8 mouse cellular contexts compared by ENCODE assay signal in the genomic region with DNA sequence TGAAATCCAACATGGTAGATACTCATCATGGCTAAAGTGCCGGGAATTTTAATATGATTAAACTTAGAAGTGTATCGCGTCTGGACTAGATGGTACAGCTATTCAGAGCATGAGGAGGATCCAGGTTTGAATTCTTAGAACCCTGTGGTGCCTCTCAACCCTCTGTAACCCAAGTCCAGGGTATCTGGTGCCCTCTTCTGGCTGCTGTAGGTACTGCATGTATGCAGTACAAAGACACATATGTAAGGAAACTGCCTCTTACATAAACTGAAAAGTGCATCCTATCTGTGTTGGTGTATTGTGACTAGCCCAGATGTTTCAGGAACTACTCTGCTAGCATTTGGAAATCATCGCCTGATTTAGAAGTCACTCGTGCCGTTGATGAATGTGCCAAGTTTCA.
A peak's percentile ranks its signal among the peaks of the same experiment; 100 is the strongest.
DNase-seq lines count a peak whose midpoint lies in the region; ATAC-seq and TF ChIP-seq lines count a peak whose summit lies in the region.

No protein-coding gene starts in this region.

- peak; percentile 78 to 99 for TF ChIP-seq CTCF in CH12.LX (conservative IDR thresholded peaks at IDR 0.05 in 1 of 2, IDR thresholded peaks at IDR 0.05 in 1 of 2; ENCODE audit: low read depth in 2 of 2, low read length in 2 of 2)
- TF ChIP-seq CTCF in hindbrain, postnatal 0 days (IDR thresholded peaks at IDR 0.05; ENCODE audit: low read depth) = peak; percentile 91
- TF ChIP-seq CTCF in midbrain, postnatal 0 days (IDR thresholded peaks at IDR 0.05) = peak; percentile 93

- TF ChIP-seq EP300 in CH12.LX (IDR thresholded peaks at IDR 0.05; ENCODE audit: low read length) = no peak

- H3K4me1 ChIP-seq in CH12.LX (ENCODE audit: control insufficient read depth in 1 of 2, insufficient read depth in 2 of 2) = no peaks in the 10 kb centered on the region
- H3K4me1 ChIP-seq in hindbrain, postnatal 0 days (ENCODE audit: insufficient read depth, low read length) = 0 out of 2 replicates have a peak, but pooled peaks cover under 1% of the 10 kb centered on the region
- peaks cover 4% of the 10 kb centered on the region; the same call in 1 of the 2 replicates for H3K4me1 ChIP-seq in midbrain, postnatal 0 days (ENCODE audit: insufficient read depth, low read length)

- TF ChIP-seq RAD21 in CH12.LX (IDR thresholded peaks at IDR 0.05; ENCODE audit: low read depth, low read length) = peak; percentile 70

- dilution Hi-C loops in CH12.LX (cut with MboI; ENCODE audit: extremely low pct_ligation_motif_present, extremely low pct_unique_long_range_greater_than_20kb, low sequenced_read_pairs) = no loop called here

- 46% methylated on average over 6 of the region's 6 CpGs for WGBS in hindbrain, postnatal 0 days
- WGBS in midbrain, postnatal 0 days = 39% methylated on average over 6 of the region's 6 CpGs

- H3K79me2 ChIP-seq in CH12.LX (replicated peaks; ENCODE audit: control insufficient read depth, extremely low read depth, insufficient read depth, poor library complexity, severe bottlenecking) = no peaks in the 10 kb centered on the region

- no peaks in the 10 kb centered on the region for H3K9me3 ChIP-seq in CH12.LX (replicated peaks; ENCODE audit: low read length)
- no peaks in the 10 kb centered on the region for H3K9me3 ChIP-seq in hindbrain, postnatal 0 days (ENCODE audit: low read length)
- H3K9me3 ChIP-seq in midbrain, postnatal 0 days (ENCODE audit: low read length) = no peaks in the 10 kb centered on the region

- H3K4me2 ChIP-seq in CH12.LX (ENCODE audit: insufficient read depth, low read depth, poor library complexity, severe bottlenecking) = no peak overlapping the region
- H3K4me2 ChIP-seq in hindbrain, postnatal 0 days (ENCODE audit: low read depth, low read length) = no peak overlapping the region
- no peak overlapping the region for H3K4me2 ChIP-seq in midbrain, postnatal 0 days (ENCODE audit: low read depth, low read length, poor library complexity, severe bottlenecking)

- no peaks in the 10 kb centered on the region for H3K36me3 ChIP-seq in CH12.LX (replicated peaks in 1 of 2; ENCODE audit: control insufficient read depth in 1 of 2, insufficient read depth in 1 of 2, low read length in 1 of 2)
- no peaks in the 10 kb centered on the region for H3K36me3 ChIP-seq in hindbrain, postnatal 0 days (ENCODE audit: insufficient read depth, low read length)
- no peaks in the 10 kb centered on the region for H3K36me3 ChIP-seq in midbrain, postnatal 0 days (ENCODE audit: insufficient read depth, low read length)

- in situ Hi-C loops in CH12.LX (cut with MboI; ENCODE audit: low pct_ligation_motif_present, low pct_unique_long_range_greater_than_20kb, low sequenced_read_pairs) = loop anchor here (25.0 kb wide), 1 partner anchor 678 kb away; no protein-coding TSS in a partner anchor

- DNase-seq in layer of hippocampus, adult 11-12 months (ENCODE audit: low spot score) = peak; percentile 44
- DNase-seq in layer of hippocampus, adult 9-11 months = no peak
- DNase-seq in CH12.LX (ENCODE audit: extremely low read depth) = peak; percentile 70
- peak; percentile 55 for DNase-seq in adrenal gland, adult 2 months
- DNase-seq in embryo, embryonic 10.5 days (ENCODE audit: low spot score) = peak; percentile 88
- DNase-seq in hindbrain, postnatal 0 days (ENCODE audit: low spot score) = peak; percentile 74
- peak; percentile 58 for DNase-seq in midbrain, postnatal 0 days (ENCODE audit: low spot score)
- peak; percentile 55 to 67 for DNase-seq in thymus, postnatal 36 days

- TF ChIP-seq POLR2A in CH12.LX (IDR thresholded peaks at IDR 0.05; ENCODE audit: low read depth, low read length) = no peak

- no peak overlapping the region for H3K9ac ChIP-seq in CH12.LX (ENCODE audit: insufficient read depth, low read depth)
- H3K9ac ChIP-seq in hindbrain, postnatal 0 days (replicated peaks; ENCODE audit: low read length) = no peak overlapping the region
- no peak overlapping the region for H3K9ac ChIP-seq in midbrain, postnatal 0 days (replicated peaks; ENCODE audit: low read length, poor library complexity, severe bottlenecking)

- no peak overlapping the region for H3K27ac ChIP-seq in CH12.LX (ENCODE audit: insufficient read depth, low read depth)
- H3K27ac ChIP-seq in hindbrain, postnatal 0 days = no peak overlapping the region
- no peak overlapping the region for H3K27ac ChIP-seq in midbrain, postnatal 0 days (ENCODE audit: low read depth, low read length)

- no peaks in the 10 kb centered on the region for H3K27me3 ChIP-seq in CH12.LX (replicated peaks)
- no peaks in the 10 kb centered on the region for H3K27me3 ChIP-seq in hindbrain, postnatal 0 days (ENCODE audit: insufficient read depth, low read length)
- no peaks in the 10 kb centered on the region for H3K27me3 ChIP-seq in midbrain, postnatal 0 days (ENCODE audit: insufficient read depth, low read length)

- ATAC-seq in hindbrain, postnatal 0 days = no peak
- no peak for ATAC-seq in midbrain, postnatal 0 days (ENCODE audit: low FRiP score)

- no peak overlapping the region for H3K4me3 ChIP-seq in CH12.LX (replicated peaks in 1 of 3; ENCODE audit: low read depth in 2 of 3, low read length in 2 of 3, poor library complexity in 1 of 3)
- no peak overlapping the region for H3K4me3 ChIP-seq in hindbrain, postnatal 0 days (ENCODE audit: low read length)
- H3K4me3 ChIP-seq in midbrain, postnatal 0 days (ENCODE audit: low read depth, low read length) = no peak overlapping the region

TF ChIP-seq in CH12.LX, 34 proteins besides CTCF, POLR2A, EP300 and RAD21:
- TF ChIP-seq ZKSCAN1 (IDR thresholded peaks at IDR 0.05; ENCODE audit: borderline replicate concordance, low read depth, low read length) (no peak), JUN (IDR thresholded peaks at IDR 0.05; ENCODE audit: insufficient read depth, low read depth, low read length) (no peak), MEF2A (IDR thresholded peaks at IDR 0.05; ENCODE audit: borderline replicate concordance, low read depth, low read length) (no peak), BHLHE40 (IDR thresholded peaks at IDR 0.05; ENCODE audit: low read depth, low read length) (no peak), TCF12 (IDR thresholded peaks at IDR 0.05; ENCODE audit: low read depth, low read length) (no peak), GABPA (IDR thresholded peaks at IDR 0.05; ENCODE audit: insufficient replicate concordance, low read depth, low read length) (no peak), E2F4 (IDR thresholded peaks at IDR 0.05; ENCODE audit: insufficient replicate concordance, low read depth, low read length) (no peak), ZC3H11A (IDR thresholded peaks at IDR 0.05; ENCODE audit: low read depth, low read length) (peak; percentile 27; the same call in 1 of the 2 replicates), ZNF384 (IDR thresholded peaks at IDR 0.05; ENCODE audit: low read depth, low read length) (no peak), RCOR1 (conservative IDR thresholded peaks at IDR 0.05; ENCODE audit: low read depth, low read length) (no peak), USF2 (conservative IDR thresholded peaks at IDR 0.05; ENCODE audit: low read depth, low read length) (no peak), MAZ (IDR thresholded peaks at IDR 0.05; ENCODE audit: low read depth, low read length) (no peak), JUND (conservative IDR thresholded peaks at IDR 0.05; ENCODE audit: low read depth, low read length) (no peak), MAFK (IDR thresholded peaks at IDR 0.05; ENCODE audit: insufficient replicate concordance, low read length) (peak; percentile 1; the same call in 1 of the 2 replicates), ELF1 (IDR thresholded peaks at IDR 0.05; ENCODE audit: low read depth, low read length) (no peak), USF1 (IDR thresholded peaks at IDR 0.05; ENCODE audit: low read depth, low read length) (no peak), HCFC1 (IDR thresholded peaks at IDR 0.05; ENCODE audit: low read depth, low read length) (no peak), PAX5 (IDR thresholded peaks at IDR 0.05; ENCODE audit: low read length) (no peak), CHD2 (IDR thresholded peaks at IDR 0.05; ENCODE audit: low read length) (no peak), IRF4 (IDR thresholded peaks at IDR 0.05; ENCODE audit: low read depth, low read length) (no peak), MXI1 (IDR thresholded peaks at IDR 0.05; ENCODE audit: low read depth, low read length) (no peak), POLR2AphosphoS2 (IDR thresholded peaks at IDR 0.05; ENCODE audit: low read depth, low read length) (no peak), ZMIZ1 (IDR thresholded peaks at IDR 0.05; ENCODE audit: low read depth, low read length) (no peak), SMC3 (IDR thresholded peaks at IDR 0.05; ENCODE audit: low read depth, low read length) (peak; percentile 59)
